Mouse (Mus musculus) erythroblast, embryonic 14.5 days (primary cell): Measurements from ENCODE around the gene Ncoa5.

Experiments used
- GATA1 ChIP-seq: IDR thresholded peaks from 2 replicates; pipeline ENCODE4 v1.6.1; 2012; ENCODE audit warnings: low read length, inconsistent platforms, mixed read lengths
- TAL1 ChIP-seq: IDR thresholded peaks from 3 replicates; pipeline ENCODE4 v1.6.1; 2012; ENCODE audit warnings: low read length, inconsistent platforms, mixed read lengths

DNA sequence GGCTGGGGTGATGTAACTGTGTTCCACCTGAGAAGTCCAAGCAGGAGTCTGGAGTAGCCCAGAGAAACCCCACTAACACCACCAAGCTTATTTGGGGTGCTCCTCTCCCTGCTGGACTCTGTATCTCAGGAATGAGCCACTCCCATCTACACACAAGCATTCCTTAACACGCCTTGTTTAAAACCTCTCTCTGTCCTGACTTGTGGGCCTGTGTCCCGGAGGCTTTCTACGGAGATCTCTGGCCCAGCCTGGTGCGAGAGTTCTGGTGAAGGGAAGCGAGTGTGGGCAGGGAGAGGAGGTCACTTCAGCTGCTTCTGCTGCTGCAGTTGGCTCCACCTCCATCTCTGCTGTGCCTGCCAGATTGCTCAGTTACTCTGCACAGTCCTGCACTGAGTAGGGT lies 78.5 kb downstream of the Ncoa5 start:
- TF ChIP-seq GATA1 (no peak), TAL1 (no peak)
